Mouse (Mus musculus): ENCODE results near the gene Pex14. TPM values are rescaled to one million over a fixed set of nuclear protein-coding genes. Genes with fewer than 3 reads are reported as not detected.
A peak's percentile ranks its signal among the peaks of the same experiment; 100 is the strongest.

The Pex14 gene
- total RNA-seq, 2 experiments from 2014 or later, result 26.5 to 27.2 TPM

DNA sequence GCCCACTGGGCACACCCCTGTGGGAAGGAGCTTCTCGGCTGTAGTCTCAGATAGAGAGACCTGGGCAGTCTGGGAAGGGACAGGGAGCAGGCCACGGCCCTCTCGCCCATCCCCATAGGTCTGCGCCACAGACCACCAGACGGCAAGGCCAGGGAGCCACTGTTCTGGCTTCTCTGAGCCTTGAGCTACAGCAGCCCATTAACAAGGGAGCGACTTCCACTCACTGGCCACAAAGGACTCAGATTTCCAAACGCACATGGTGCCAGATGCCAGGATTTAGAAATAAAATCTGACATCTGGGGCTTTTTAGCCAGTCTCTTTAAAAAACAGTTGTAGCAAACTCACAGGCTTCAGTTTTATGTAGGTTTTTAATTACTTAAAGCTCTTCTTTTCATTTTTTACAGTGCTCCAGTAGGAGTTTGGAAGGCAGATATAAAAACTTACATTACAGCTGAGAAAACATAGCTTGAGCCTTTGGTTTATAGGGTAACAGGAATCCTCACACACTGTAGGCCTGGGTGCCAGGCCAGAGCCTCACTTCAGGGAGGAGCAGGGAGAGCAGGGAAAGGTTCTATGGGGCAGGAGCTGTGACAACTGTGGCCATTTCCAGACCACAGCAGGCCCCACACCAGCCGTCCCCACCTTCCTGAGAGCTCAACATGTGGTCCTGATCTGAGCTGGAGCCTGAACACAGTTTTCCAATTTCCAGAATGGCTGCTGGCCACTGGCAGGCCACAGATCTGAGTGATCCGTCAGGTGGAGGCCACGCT is 134.9 kb downstream of the Pex14 start:
- intact Hi-C loops (cut with DNase I), result loop anchor here (5.0 kb wide), 1 partner anchor 83 kb away; no protein-coding TSS in a partner anchor

GRCm38 (mm10) chr4:148962096-148962495 is 137.6 kb downstream of the Pex14 start:
- intact Hi-C loops (cut with DNase I), result loop anchor here (5.0 kb wide), 1 partner anchor 85 kb away; no protein-coding TSS in a partner anchor
- no peak for DNase-seq

More for the DNA sequence above, 134.9 kb downstream of the Pex14 start:
- DNase-seq, result no peak

GRCm38 (mm10) chr4:148961081-148961480 is 138.6 kb downstream of the Pex14 start:
- intact Hi-C loops (cut with DNase I), result loop anchor here (5.0 kb wide), 1 partner anchor 86 kb away; no protein-coding TSS in a partner anchor

DNA sequence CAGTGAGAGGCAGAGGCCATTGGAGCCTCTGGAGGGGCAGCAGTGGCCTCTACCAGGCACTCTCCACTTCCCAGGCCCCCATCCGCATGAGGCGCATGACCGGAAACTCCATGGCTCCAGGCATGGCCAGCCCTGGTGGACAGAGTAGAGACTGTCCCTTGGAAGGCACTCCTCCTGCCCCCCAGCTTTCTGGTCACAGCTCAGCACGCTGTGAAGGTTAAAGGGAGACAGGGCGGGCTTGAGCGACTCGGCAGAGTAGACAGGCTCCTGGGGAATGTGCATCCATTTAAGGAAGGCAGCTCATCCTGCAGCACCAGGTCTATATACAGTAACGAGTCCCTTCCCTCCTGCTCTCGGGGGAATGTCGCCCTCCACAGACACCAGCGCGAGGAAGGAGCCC is 139.7 kb downstream of the Pex14 start:
- intact Hi-C loops (cut with DNase I), result loop anchor here (5.0 kb wide), 1 partner anchor 87 kb away; no protein-coding TSS in a partner anchor
- peak; percentile 70 to 83 for DNase-seq

More at GRCm38 (mm10) chr4:148961081-148961480, 138.6 kb downstream of the Pex14 start:
- no peak for DNase-seq

DNA sequence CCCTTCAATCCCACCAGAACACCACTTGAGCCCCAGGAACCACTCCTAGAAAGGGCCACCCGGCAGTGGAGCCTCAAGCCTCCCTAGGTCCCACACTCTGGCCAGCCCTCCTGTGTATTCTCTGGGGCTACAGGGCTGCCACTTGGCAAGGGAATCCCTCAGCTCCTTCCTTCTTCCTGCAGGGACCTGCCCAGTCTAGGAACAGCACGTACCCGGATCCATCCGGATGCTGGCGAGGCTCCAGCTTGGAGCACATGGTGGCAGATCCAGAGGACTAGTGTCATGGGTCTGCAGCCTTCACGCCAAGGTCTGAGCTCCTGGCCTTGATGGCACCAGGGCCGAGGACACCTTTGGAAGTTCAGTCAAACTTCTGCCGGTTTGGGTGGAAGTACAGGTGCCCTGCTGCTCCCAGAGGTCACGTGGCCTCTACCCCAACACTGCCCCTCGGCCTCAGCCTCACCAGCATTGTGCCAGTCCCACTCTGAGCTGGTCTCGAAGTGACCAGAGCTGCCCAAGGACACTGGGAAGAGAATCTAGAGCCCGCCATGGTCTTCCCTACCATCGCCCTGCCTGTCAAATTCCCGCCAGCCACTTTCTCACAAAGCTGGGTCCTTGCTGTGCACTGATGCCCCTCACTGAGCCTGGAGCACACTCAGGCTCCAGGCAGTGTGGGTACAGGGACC is 144.4 kb downstream of the Pex14 start:
- intact Hi-C loops (cut with DNase I), result no loop called here

DNA sequence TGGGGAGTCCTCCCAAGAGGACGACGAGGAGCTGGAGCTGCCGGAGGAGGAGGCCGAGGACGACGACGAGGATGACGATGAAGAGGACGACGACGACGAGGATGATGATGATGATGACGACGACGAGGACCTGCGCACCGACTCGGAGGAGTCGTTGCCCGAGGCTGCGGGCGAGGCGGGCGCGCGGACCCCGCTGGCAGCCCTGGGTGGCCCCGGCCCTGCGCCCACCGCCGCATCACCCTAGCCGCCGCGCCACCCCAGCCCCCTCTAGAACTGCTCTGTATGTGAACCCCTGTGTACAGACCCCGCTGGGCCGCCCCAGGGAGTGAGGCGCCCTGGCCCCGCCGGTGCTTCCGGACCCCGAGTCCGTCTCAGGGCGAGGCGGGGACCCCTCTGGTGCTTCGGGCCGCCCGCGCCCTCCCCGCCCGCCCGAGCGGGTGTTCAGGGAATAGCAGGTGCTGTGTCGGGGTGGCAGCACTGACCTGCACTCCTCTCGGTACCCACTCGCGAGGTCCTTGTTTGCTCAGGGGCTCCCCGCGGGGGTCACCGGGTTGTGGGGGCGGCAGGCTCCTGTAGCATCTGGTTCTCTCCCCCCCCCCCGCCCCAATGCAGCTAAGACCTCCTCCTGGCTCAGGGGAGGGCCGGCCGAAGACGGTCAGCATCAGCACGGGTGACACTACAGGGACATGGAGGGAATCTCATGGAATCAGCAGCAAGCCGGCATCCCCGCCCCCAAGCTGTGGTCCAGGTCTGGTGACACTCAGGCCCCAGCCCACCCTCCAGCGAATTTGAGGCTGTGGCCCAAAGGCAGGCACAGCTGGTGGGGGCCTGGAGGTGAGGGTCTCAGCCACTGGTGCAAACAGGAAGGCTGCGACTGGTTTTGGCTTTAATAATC is 147.1 kb downstream of the Pex14 start:
- no peak for DNase-seq
- intact Hi-C loops (cut with DNase I), result loop anchor here (5.0 kb wide), 2 partner anchors 50 to 210 kb away; no protein-coding TSS in a partner anchor

More for the DNA sequence above, 144.4 kb downstream of the Pex14 start:
- peak; percentile 82 to 87 for DNase-seq

DNA sequence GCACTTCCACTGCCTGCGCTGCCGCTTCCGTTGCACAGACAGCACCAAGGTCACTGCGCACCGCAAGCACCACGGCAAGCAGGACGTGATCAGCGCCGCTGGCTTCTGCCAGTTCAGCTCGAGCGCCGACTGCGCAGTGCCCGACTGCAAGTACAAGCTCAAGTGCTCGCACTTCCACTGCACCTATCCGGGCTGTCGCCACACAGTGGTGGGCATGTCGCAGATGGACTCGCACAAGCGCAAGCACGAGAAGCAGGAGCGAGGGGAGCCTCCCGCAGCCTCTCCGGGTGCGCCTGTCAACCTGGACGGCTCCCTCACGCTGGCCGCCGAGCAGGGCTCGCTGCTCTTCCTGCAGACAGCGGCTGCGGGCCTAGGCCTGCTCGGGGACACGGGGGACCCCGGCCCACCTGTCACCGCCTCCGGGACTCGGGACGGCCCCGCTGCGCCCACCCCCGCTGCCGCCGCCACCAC is 147.8 kb downstream of the Pex14 start:
- no peak for DNase-seq
- intact Hi-C loops (cut with DNase I), result loop anchor here (5.0 kb wide), 2 partner anchors 50 to 210 kb away; no protein-coding TSS in a partner anchor

DNA sequence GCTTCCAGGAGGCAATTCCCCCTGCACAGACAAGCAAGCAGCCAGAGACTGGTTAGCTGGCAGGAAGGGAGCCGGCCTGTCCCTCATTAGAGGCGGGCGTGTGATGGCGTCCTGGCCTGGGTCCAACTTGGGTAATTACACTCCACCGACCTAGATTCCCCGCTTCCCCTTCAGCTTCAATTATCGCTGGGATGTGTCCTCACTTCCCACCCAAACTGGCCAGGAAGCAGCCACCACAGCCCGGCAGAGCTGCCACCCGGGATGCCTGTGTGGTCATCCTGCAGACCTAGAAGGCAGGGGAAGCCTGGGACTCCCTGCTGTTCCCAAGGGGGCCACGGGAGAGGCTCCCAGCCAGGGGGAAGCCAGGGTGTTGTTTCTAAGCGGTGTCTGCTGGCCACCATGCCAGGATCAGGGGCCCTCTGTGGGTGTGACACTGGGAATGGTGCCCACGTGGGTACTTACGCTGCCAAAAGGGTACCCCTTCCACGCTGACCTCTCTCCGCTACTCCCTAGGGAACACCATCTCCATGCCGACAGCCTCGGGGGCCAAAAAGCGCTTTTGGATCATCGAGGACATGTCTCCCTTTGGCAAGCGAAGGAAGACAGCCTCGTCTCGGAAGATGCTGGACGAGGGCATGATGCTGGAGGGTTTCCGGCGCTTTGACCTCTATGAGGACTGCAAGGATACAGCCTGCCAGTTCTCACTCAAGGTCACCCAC is 148.6 kb downstream of the Pex14 start:
- intact Hi-C loops (cut with DNase I), result loop anchor here (5.0 kb wide), 2 partner anchors 49 to 209 kb away; no protein-coding TSS in a partner anchor
- DNase-seq, result peak; percentile 80 to 82

DNA sequence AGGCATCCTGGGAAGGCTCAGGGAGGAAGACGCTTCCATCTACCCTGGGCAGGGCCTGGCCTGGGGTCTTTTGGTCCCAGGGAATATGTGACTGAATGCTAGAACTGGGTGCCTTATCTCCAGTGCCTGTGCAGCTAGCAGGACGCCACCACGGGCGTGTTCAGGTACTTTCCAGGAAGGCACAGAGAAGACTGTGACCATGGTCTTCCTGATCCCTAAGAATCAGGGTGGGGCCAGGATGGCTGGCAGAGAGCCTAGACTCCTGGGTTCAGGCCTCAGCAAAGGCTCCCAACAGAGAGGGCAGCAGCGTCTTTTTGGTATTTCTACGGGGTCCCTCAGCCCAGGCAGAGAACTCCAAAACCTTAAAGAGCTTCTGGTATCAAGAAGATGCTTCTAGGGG is 149.2 kb downstream of the Pex14 start:
- intact Hi-C loops (cut with DNase I), result loop anchor here (5.0 kb wide), 2 partner anchors 48 to 208 kb away; no protein-coding TSS in a partner anchor
- DNase-seq, result no peak

- intact Hi-C loops (cut with DNase I), result no loop called here
- DNase-seq, result no peak
Measured at GRCm38 (mm10) chr4:148947833-148948388, 151.8 kb downstream of the Pex14 start.

- DNase-seq, result no peak
- intact Hi-C loops (cut with DNase I), result no loop called here
Measured at GRCm38 (mm10) chr4:148946071-148946470, 153.6 kb downstream of the Pex14 start.

GRCm38 (mm10) chr4:148945476-148945881 is 154.2 kb downstream of the Pex14 start:
- peak; percentile 64 to 67 for DNase-seq
- intact Hi-C loops (cut with DNase I), result no loop called here

- no peak for DNase-seq
- intact Hi-C loops (cut with DNase I), result no loop called here
Measured at GRCm38 (mm10) chr4:148943099-148943498, 156.6 kb downstream of the Pex14 start.

- DNase-seq, result no peak
- intact Hi-C loops (cut with DNase I), result no loop called here
Measured at GRCm38 (mm10) chr4:148941321-148941720, 158.4 kb downstream of the Pex14 start.

DNA sequence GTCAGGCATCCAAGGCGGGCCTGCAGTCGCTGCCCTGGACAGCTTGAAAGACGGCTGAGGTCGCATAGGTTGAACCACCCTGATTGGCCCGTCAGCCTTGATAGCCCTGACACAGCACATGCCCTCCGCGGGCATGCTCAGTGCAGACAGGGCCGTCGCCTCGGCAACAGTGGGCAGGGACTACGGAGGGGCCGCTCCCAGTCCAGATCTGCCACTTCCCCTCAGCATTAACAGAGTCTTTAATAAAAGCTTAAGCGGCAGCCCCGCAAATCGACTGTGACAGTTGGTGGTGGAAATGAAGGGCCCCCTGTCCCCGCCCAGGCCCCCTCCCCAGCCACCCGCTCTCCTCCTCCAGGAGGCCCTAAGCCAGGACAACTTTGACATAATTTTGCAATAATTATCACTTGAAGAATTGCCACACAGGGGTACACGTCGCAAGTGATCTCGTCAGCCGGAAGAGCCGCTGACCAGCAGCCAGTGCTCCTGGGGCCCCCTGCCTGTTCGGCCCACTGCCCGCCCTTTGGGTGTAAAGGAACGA is 158.9 kb downstream of the Pex14 start:
- intact Hi-C loops (cut with DNase I), result no loop called here
- peak; percentile 75 to 78 for DNase-seq

DNA sequence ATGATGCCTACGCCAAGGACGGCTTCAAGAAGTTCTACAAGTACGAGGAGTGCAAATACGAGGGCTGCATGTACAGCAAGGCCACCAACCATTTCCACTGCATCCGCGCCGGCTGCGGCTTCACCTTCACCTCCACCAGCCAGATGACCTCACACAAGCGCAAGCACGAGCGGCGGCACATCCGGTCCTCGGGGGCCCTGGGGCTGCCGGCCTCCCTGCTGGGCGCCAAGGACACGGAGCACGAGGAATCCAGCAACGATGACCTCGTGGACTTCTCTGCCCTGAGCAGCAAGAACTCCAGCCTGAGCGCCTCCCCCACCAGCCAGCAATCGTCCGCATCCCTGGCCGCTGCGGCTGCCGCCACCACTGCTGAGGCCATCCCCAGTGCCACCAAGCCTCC is 161.1 kb downstream of the Pex14 start:
- no peak for DNase-seq
- intact Hi-C loops (cut with DNase I), result no loop called here

DNA sequence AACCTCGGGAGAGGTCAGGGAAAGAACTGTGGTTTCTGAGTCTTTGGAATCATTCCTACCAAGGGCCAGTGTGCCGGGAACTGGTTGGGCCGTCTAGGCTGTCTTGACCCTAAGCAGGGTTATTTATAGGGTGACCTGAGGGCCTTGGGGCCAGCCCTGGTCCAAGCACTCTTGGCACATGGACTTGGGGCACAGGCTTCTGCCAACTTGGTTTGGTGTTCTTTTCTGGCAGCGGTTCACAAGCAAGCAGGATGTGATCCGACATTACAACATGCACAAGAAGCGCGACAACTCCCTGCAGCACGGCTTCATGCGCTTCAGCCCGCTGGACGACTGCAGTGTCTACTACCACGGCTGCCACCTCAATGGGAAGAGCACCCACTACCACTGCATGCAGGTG is 162.9 kb downstream of the Pex14 start:
- intact Hi-C loops (cut with DNase I), result no loop called here
- DNase-seq, result peak; percentile 74

GRCm38 (mm10) chr4:148936111-148936510 is 163.6 kb downstream of the Pex14 start:
- intact Hi-C loops (cut with DNase I), result no loop called here
- DNase-seq, result no peak

DNA sequence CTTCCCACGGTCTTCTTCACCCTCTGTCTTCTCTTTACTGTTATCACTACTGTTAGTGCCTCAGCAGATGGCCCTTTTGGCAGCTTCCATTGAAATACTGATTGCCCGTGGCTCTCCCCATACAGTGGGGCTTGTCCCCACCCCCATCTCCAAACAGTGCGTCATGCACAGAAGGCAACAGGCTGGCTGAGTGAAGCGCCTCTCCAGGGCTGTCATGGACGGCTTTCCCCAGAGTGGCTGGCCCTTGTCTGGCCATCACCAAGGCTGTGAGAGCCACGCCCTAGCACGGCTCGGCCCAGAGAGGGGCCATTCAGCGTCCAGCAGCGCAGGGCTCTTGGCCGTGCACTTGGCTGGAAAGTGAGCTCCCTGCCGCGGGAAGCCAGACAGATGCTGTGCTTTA is 164.5 kb downstream of the Pex14 start:
- peak; percentile 75 to 76 for DNase-seq
- intact Hi-C loops (cut with DNase I), result no loop called here

Measured in heart, postnatal 10 days (tissue).